Mouse (Mus musculus): ENCODE measurements at regions not wholly inside any gene's neighbourhood (a gene's known extent, or its start where the extent isn't known, plus 50 kb on each side); places are given as distances from the start of the nearest gene placed in this dataset.

DNA sequence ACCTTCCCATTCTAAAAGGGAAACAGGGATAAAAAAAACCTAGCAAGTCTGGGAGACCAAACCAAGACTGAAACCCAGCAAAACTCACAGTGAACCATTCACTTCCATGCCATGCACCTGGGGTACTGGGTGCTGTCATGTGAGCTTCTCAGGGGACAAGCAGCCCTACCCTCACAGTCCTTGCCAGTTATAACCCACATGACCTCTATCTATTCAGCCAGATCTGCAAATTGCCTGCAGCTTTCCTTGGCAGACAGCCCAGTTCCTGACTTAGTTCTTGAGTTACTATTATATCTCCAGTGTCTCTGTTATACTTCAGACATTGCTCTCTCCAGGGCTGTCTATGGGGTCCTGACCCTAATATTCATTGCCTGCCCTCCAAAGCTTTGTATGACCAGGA lies 298.7 kb upstream of the Camk1g start:
- ATAC-seq (replicated peaks; ENCODE audit: insufficient number of reproducible peaks, insufficient read depth, low FRiP score, low read depth) = 0 out of 2 replicates have a peak, but pooled peaks have one; percentile 24
- H3K4me1 ChIP-seq (replicated peaks) = peaks cover 21% of the 10 kb centered on the region
- H3K27ac ChIP-seq = peak overlapping the region; percentile 43
- no peaks in the 10 kb centered on the region for H3K9me3 ChIP-seq (replicated peaks)
- no peaks in the 10 kb centered on the region for H3K27me3 ChIP-seq
- no peak overlapping the region for H3K9ac ChIP-seq
- H3K36me3 ChIP-seq = no peaks in the 10 kb centered on the region
- H3K4me2 ChIP-seq = no peak overlapping the region
- H3K4me3 ChIP-seq = no peak overlapping the region

DNA sequence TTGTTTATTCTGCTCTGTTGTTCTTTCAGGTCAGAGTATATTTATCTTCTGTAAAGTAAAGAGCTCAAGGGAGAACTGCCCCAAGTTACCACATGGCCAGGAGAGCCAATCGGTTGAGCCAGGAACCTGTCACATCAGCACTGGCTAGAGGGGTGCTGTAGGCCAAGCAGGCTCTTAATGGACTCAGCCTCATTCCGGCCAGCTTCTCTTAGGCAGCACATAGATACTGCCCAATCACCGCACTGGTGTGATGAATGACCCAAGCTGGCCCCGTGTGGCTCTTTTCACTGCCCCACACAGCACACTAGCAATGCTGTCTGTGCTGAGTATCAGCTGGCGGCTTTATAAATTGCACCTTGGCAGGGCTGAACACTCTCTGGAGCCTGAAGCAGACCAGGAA lies 295.8 kb upstream of the Camk1g start:
- no peak for ATAC-seq (replicated peaks; ENCODE audit: insufficient number of reproducible peaks, insufficient read depth, low FRiP score, low read depth)
- Histone ChIP-seq H3K4me2 (no peak overlapping the region), H3K4me1 (replicated peaks) (peaks cover 40% of the 10 kb centered on the region), H3K36me3 (no peaks in the 10 kb centered on the region), H3K27ac (0 out of 2 replicates have a peak overlapping the region, but pooled peaks have one; percentile 7), H3K4me3 (no peak overlapping the region), H3K9me3 (replicated peaks) (no peaks in the 10 kb centered on the region), H3K9ac (no peak overlapping the region), H3K27me3 (no peaks in the 10 kb centered on the region)
- 47% methylated on average over 5 of the region's 5 CpGs for WGBS

DNA sequence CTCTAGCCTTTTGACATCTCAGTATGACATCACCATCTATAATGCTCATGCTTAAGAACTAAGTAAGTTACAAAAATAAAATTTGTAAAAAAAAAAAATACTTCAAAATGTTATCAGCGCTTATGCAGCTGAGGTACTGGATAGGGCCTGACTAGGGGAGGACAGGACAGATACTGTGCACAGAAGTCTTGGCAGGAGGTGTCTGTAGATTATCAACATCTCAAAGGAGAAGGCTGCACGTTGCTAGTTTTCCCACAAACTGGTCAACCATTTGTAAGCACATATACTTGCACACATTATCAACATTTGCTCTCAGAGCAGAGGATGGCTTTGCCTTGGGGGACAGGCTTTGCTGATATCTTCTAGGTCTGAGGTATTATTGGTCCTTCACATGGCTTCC lies 294.5 kb upstream of the Camk1g start:
- 51% methylated on average over 2 of the region's 2 CpGs for WGBS
- Histone ChIP-seq H3K4me2 (no peak overlapping the region), H3K27me3 (no peaks in the 10 kb centered on the region), H3K4me3 (no peak overlapping the region), H3K27ac (no peak overlapping the region), H3K9ac (no peak overlapping the region), H3K9me3 (replicated peaks) (no peaks in the 10 kb centered on the region), H3K36me3 (no peaks in the 10 kb centered on the region), H3K4me1 (replicated peaks) (peaks cover 40% of the 10 kb centered on the region)
- ATAC-seq (replicated peaks; ENCODE audit: insufficient number of reproducible peaks, insufficient read depth, low FRiP score, low read depth) = no peak

DNA sequence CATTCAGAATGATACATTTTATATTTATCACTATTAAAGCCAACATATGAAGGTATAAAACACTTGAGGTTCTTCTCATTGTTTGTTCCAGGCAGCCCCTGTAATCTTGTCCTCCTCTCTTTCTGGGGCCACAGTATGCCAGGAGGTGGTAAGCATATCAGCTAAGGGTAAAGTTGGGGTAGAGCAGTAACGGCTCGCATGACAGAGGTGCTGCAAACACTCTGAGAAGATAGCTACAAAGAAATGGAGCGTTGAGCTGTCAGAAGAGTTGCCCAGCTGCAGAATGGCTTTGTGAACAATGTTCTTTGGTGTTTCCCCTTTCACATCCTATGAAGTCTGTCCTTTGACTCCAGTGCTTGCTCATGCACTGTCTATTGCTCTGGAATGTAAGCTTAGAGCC lies 293.5 kb upstream of the Camk1g start:
- Histone ChIP-seq H3K9me3 (replicated peaks) (no peaks in the 10 kb centered on the region), H3K9ac (no peak overlapping the region), H3K4me3 (no peak overlapping the region), H3K27me3 (no peaks in the 10 kb centered on the region), H3K27ac (no peak overlapping the region), H3K4me1 (replicated peaks) (peaks cover 38% of the 10 kb centered on the region), H3K4me2 (no peak overlapping the region), H3K36me3 (no peaks in the 10 kb centered on the region)
- ATAC-seq (replicated peaks; ENCODE audit: insufficient number of reproducible peaks, insufficient read depth, low FRiP score, low read depth) = no peak
- WGBS = 36% methylated on average over 3 of the region's 3 CpGs

DNA sequence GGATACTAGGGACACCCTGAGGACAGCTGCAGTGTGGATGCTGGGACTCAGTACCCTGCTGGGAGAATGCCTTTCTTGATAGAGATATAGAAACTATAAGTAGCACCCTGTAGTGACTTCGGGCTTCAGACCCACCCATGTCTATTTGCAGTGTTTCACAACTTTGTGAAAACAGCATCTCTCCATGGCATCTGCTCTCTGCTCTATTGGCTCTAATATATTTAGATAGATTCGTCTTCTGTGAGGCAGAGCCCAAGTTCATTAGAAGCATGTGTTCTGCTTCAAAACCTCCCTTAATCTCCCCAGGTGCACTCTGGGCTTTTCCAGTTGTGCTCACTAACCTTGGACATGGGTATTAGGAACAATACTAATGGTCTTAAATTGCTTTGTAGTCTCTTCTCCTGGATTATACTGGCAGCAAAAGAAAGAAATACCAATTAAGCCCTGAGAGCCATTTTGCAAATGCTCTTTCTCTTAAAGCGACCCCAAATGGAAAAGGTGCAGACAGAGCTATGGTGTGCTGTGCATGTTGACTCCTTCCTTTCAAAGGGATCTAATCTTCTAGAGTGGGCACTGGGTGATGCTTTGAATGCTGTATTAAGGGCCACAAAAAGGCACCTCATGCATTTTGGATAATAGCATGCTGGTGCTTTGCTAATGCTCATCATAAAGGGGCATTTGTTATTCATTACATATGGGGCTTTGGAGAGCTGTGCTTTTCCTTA lies 292.2 kb upstream of the Camk1g start:
- 67% methylated on average over 3 of the region's 3 CpGs for WGBS
- H3K27ac ChIP-seq = no peak overlapping the region
- H3K27me3 ChIP-seq = no peaks in the 10 kb centered on the region
- H3K36me3 ChIP-seq = no peaks in the 10 kb centered on the region
- H3K9ac ChIP-seq = no peak overlapping the region
- H3K4me3 ChIP-seq = no peak overlapping the region
- H3K4me2 ChIP-seq = no peak overlapping the region
- ATAC-seq (replicated peaks; ENCODE audit: insufficient number of reproducible peaks, insufficient read depth, low FRiP score, low read depth) = no peak
- H3K4me1 ChIP-seq (replicated peaks) = peaks cover 38% of the 10 kb centered on the region
- H3K9me3 ChIP-seq (replicated peaks) = no peaks in the 10 kb centered on the region

DNA sequence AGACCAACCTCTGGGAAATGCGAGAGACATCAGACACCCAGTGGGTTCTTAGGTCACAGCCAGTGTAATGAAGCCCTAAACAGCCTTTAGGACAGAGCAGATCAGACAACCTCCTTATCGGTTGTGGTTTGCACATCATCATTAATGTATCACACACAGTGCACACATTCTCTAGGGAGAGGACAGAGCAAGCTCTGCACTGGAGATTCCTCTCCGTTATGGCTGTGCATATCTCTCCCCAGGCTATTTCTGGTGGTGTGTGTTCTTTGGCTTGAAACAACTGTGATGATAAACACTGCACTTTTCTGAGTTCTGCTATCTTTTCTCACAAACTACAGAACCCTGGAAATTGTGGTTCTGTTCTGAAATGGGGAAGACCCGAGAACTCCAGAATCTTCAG lies 291.3 kb upstream of the Camk1g start:
- peaks cover 36% of the 10 kb centered on the region for H3K4me1 ChIP-seq (replicated peaks)
- no peak for ATAC-seq (replicated peaks; ENCODE audit: insufficient number of reproducible peaks, insufficient read depth, low FRiP score, low read depth)
- H3K27ac ChIP-seq = peak overlapping the region; percentile 66
- WGBS = 31% methylated on average over 4 of the region's 4 CpGs
- H3K36me3 ChIP-seq = no peaks in the 10 kb centered on the region
- H3K9me3 ChIP-seq (replicated peaks) = no peaks in the 10 kb centered on the region
- no peaks in the 10 kb centered on the region for H3K27me3 ChIP-seq
- H3K9ac ChIP-seq = no peak overlapping the region
- H3K4me2 ChIP-seq = no peak overlapping the region
- no peak overlapping the region for H3K4me3 ChIP-seq

DNA sequence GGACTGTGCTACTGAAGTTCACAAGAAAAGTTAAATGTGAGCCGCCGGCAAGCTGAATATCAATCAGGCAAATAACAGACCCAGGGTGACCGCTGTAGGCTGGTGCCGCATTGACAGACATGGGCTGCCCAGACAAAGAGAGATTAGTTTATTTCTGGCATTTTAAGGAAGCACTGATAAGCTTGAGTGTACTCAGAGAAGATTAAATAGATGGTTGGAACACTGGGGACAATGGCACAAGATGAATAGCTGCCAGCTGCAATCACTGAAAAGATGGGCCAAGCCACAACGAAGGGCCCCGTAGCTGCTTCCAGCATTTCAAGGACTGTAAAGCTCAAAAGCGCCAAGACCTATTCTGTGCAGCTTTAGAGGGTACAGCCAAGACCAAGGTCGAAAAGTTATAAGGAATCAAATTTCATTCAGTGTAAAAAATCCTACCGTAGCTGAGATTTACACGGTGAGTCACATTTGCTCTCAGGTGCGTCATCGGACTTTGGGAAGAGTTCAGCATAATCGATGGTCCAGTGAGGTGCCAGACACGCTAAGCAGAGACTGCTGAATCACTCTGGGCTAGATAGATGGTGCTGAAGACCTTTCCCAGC lies 285.1 kb upstream of the Camk1g start:
- H3K27me3 ChIP-seq = no peaks in the 10 kb centered on the region
- no peak overlapping the region for H3K9ac ChIP-seq
- no peak for ATAC-seq (replicated peaks; ENCODE audit: insufficient number of reproducible peaks, insufficient read depth, low FRiP score, low read depth)
- whole genome bisulfite sequencing = 35% methylated on average over 14 of the region's 14 CpGs
- no peaks in the 10 kb centered on the region for H3K9me3 ChIP-seq (replicated peaks)
- H3K27ac ChIP-seq = no peak overlapping the region
- H3K4me2 ChIP-seq = peak overlapping the region; percentile 15; the same call in 1 of the 2 replicates
- H3K4me1 ChIP-seq (replicated peaks) = 0 out of 2 replicates have a peak, but pooled peaks cover 5% of the 10 kb centered on the region
- no peak overlapping the region for H3K4me3 ChIP-seq
- H3K36me3 ChIP-seq = no peaks in the 10 kb centered on the region

DNA sequence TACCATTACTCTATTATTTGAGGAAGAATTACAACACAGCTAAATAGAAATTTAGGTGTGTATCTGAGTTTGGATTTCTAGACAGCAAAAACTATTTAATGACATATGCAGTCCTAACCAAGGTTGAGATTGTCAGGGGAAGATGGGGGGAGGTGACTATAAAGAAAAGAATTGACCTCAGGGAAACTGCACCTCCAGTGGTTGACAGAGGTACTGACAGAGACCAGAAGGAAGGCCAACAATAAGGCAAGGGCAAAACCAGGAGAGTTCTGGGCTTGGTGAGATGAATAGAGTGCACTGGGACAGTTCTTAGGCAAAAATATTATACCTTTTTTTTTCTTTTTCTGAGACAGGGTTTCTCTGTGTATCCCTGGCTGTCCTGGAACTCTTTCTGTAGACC lies 280.2 kb upstream of the Camk1g start:
- no peaks in the 10 kb centered on the region for H3K36me3 ChIP-seq
- 0 out of 2 replicates have a peak, but pooled peaks cover 5% of the 10 kb centered on the region for H3K4me1 ChIP-seq (replicated peaks)
- H3K27ac ChIP-seq = no peak overlapping the region
- H3K4me3 ChIP-seq = no peak overlapping the region
- no peak overlapping the region for H3K9ac ChIP-seq
- no peak for ATAC-seq (replicated peaks; ENCODE audit: insufficient number of reproducible peaks, insufficient read depth, low FRiP score, low read depth)
- no peak overlapping the region for H3K4me2 ChIP-seq
- H3K27me3 ChIP-seq = no peaks in the 10 kb centered on the region
- H3K9me3 ChIP-seq (replicated peaks) = no peaks in the 10 kb centered on the region

DNA sequence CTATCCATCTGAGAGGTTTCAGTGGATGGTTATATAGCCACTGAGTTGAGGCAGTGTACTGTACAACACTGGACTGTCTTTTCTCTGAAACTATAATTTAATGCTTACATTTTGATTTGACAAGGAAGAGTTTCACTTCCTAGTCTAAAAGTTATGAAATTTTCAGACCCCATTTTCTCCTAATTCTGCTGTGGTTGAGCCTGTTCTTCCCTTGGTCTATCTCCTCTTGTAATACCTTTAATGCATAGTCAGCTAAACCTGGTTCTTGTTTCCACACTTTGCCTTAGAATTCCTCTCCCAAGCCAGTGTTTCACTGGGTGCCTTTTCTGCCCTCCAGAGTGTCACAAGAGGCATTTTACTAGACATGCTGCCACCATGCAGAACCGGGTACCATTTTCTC lies 279.3 kb upstream of the Camk1g start:
- 93% methylated on average over 1 of the region's 1 CpGs for WGBS
- Histone ChIP-seq H3K9ac (no peak overlapping the region), H3K36me3 (no peaks in the 10 kb centered on the region), H3K4me2 (no peak overlapping the region), H3K27ac (no peak overlapping the region), H3K4me1 (replicated peaks) (no peaks in the 10 kb centered on the region), H3K27me3 (no peaks in the 10 kb centered on the region), H3K4me3 (no peak overlapping the region), H3K9me3 (replicated peaks) (no peaks in the 10 kb centered on the region)
- ATAC-seq (replicated peaks; ENCODE audit: insufficient number of reproducible peaks, insufficient read depth, low FRiP score, low read depth) = no peak

DNA sequence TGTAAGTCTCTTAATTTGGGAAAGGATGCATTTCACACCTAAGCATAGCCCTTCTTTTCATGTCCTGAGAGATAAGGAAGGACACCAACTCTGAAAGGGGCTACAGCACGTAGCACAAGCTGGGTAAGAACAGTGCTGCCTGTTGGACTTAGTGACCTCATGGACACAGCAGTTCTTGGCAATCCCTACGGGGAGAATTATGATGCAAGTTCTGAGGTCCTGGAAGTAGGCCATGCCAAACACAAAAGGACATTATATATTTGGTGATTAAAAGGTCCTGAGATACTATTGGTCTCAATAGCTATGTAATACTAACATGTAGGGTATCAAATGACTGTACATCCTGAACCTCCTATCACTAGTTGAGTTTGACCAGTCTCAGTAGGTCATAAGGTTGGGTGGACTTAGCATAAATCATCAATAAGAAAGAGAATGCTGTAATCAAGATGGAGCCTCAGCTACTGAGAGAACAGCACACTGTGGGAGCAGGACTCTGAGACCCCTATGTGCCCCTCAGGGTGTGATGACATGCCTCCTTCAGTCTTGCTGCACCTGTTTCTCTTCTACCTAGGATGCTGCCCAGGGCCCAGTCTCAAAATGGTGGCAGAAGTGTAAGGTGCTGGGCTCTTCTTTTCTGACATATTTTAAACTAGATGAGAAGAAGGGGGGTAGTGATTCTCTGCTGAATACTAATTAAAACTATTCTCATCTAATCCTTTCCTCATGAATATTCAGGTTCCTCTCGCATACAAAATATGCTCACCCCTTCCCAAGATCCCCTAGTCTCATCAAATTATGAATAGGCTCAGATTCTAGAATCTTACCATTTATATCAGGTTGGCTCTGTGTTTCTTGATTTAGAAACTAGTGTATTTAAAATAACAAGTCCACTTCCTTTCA lies 277.5 kb upstream of the Camk1g start:
- H3K27ac ChIP-seq = no peak overlapping the region
- whole genome bisulfite sequencing = 70% methylated on average over 3 of the region's 3 CpGs
- H3K9ac ChIP-seq = no peak overlapping the region
- no peaks in the 10 kb centered on the region for H3K36me3 ChIP-seq
- ATAC-seq (replicated peaks; ENCODE audit: insufficient number of reproducible peaks, insufficient read depth, low FRiP score, low read depth) = no peak
- H3K9me3 ChIP-seq (replicated peaks) = no peaks in the 10 kb centered on the region
- no peaks in the 10 kb centered on the region for H3K27me3 ChIP-seq
- no peak overlapping the region for H3K4me3 ChIP-seq
- H3K4me2 ChIP-seq = no peak overlapping the region
- H3K4me1 ChIP-seq (replicated peaks) = no peaks in the 10 kb centered on the region

DNA sequence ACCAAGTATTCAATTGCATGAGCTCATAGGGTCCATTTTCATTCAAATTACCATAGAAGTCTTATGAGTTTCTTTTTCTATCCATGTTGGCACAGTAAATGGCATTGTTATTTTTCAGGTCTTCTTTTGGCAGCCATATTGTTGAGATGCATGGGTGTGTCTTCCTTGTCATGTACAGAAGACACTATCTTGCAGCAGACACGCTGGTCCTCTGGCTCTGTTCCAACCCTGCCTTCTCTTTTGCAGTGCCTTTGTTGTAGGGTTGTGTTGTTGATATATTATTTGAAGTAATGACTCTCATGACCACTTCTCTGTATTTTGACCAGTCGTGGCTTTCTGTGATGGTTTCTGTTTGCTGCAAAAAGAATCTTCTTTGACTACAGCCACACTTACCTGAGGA lies 274.4 kb upstream of the Camk1g start:
- Histone ChIP-seq H3K36me3 (no peaks in the 10 kb centered on the region), H3K4me3 (no peak overlapping the region), H3K9ac (no peak overlapping the region), H3K9me3 (replicated peaks) (no peaks in the 10 kb centered on the region), H3K27ac (no peak overlapping the region), H3K4me2 (no peak overlapping the region), H3K27me3 (no peaks in the 10 kb centered on the region), H3K4me1 (replicated peaks) (no peaks in the 10 kb centered on the region)
- WGBS = 80% methylated on average over 2 of the region's 2 CpGs
- no peak for ATAC-seq (replicated peaks; ENCODE audit: insufficient number of reproducible peaks, insufficient read depth, low FRiP score, low read depth)
